Mouse (Mus musculus) forebrain, embryonic 12.5 days (tissue): ENCODE results near the gene Slc39a5. TPM values are rescaled to one million over a fixed set of nuclear protein-coding genes. Genes with fewer than 3 reads are reported as not detected.

Experiments
- microRNA-seq: library from miRNA; unstranded; fragments of <30 nt; microRNA quantifications from one replicate; pipeline ENCODE4, GENCODE M21; 2017
- polyA plus RNA-seq: library from polyadenylated mRNA; unstranded; fragments of >200 nt; fragmentation: Nextera tagmentation; extraction: Ambion mirVana; gene quantifications from 2 replicates; pipeline ENCODE4 v1.2.1, GENCODE M21; 2016

The Slc39a5 gene
- polyA plus RNA-seq, 1 experiment from 2014 or later, result not detected

Small RNAs within 50 kb of the gene (microRNA-seq; reads per million reads assigned to microRNA genes)
- gene Gm25361 (not detected), gene Gm26308 (not detected), gene Mir6914 (0.73 reads per million), gene Mir6915 (3.4 reads per million, percentile 9 among the genes with 10 or more reads in this experiment)

Other genes starting within 250 kb of the Slc39a5 start
- gene Rbms2, start 220.9 kb downstream of the Slc39a5 start, polyA plus RNA-seq, result 19.2 and 20.3 TPM in 2 replicates
- gene Gls2, start 206.8 kb downstream of the Slc39a5 start, polyA plus RNA-seq, result 0.94 and 1.3 TPM in 2 replicates
- 21.1 and 21.8 TPM in 2 replicates for gene Spryd4, start 189.4 kb downstream of the Slc39a5 start, polyA plus RNA-seq
- gene Mip, start 175.4 kb downstream of the Slc39a5 start, polyA plus RNA-seq, result 0.18 and 0.42 TPM in 2 replicates
- gene Timeless, start 169.2 kb downstream of the Slc39a5 start, polyA plus RNA-seq, result 74.7 and 77.3 TPM in 2 replicates
- gene Apon, start 147.1 kb downstream of the Slc39a5 start, polyA plus RNA-seq, result 0.54 and 0.87 TPM in 2 replicates
- gene Apof, start 132.6 kb downstream of the Slc39a5 start, polyA plus RNA-seq, result not detected in 2 replicates
- gene Stat2, start 130.7 kb downstream of the Slc39a5 start, polyA plus RNA-seq, result 18.5 and 18.7 TPM in 2 replicates
- gene Il23a, start 102.5 kb downstream of the Slc39a5 start, polyA plus RNA-seq, result not detected in 2 replicates
- 40.2 and 42.2 TPM in 2 replicates for gene Pan2, start 97.9 kb downstream of the Slc39a5 start, polyA plus RNA-seq
- 200 and 212 TPM in 2 replicates for gene Cnpy2, start 78.8 kb downstream of the Slc39a5 start, polyA plus RNA-seq
- 221 and 235 TPM in 2 replicates for gene Cs, start 63.5 kb downstream of the Slc39a5 start, polyA plus RNA-seq
- gene Coq10a, start 32.2 kb downstream of the Slc39a5 start, polyA plus RNA-seq, result 24.2 and 25.5 TPM in 2 replicates
- gene Ankrd52, start 24.1 kb downstream of the Slc39a5 start, polyA plus RNA-seq, result 11.3 and 13.9 TPM in 2 replicates
- gene Nabp2, start 10.3 kb upstream of the Slc39a5 start, polyA plus RNA-seq, result 141 and 155 TPM in 2 replicates
- 61.9 and 62.0 TPM in 2 replicates for gene Rnf41, start 10.4 kb upstream of the Slc39a5 start, polyA plus RNA-seq
- 189 and 210 TPM in 2 replicates for gene Smarcc2, start 58.0 kb upstream of the Slc39a5 start, polyA plus RNA-seq
- gene Myl6, start 92.9 kb upstream of the Slc39a5 start, polyA plus RNA-seq, result 660 and 684 TPM in 2 replicates
- gene Myl6b, start 97.5 kb upstream of the Slc39a5 start, polyA plus RNA-seq, result 2.4 and 2.7 TPM in 2 replicates
- gene Esyt1, start 124.6 kb upstream of the Slc39a5 start, polyA plus RNA-seq, result 11.2 and 13.8 TPM in 2 replicates
- gene Zc3h10, start 146.5 kb upstream of the Slc39a5 start, polyA plus RNA-seq, result 19.9 and 20.5 TPM in 2 replicates
- 2,598 and 2,922 TPM in 2 replicates for gene Rpl41, start 148.1 kb upstream of the Slc39a5 start, polyA plus RNA-seq
- 196 and 203 TPM in 2 replicates for gene Pa2g4, start 164.8 kb upstream of the Slc39a5 start, polyA plus RNA-seq
- gene Erbb3, start 188.4 kb upstream of the Slc39a5 start, polyA plus RNA-seq, result 2.0 TPM in 2 replicates
- 484 and 501 TPM in 2 replicates for gene Rps26, start 225.5 kb upstream of the Slc39a5 start, polyA plus RNA-seq
- 6.8 and 7.7 TPM in 2 replicates for gene Ikzf4, start 244.8 kb upstream of the Slc39a5 start, polyA plus RNA-seq